24 mouse cellular contexts compared by ENCODE assay signal in genomic region chr5:130952361-130952760, GRCm38 (mm10).
A peak's percentile ranks its signal among the peaks of the same experiment; 100 is the strongest.
DNase-seq lines count a peak whose midpoint lies in the region; ATAC-seq and TF ChIP-seq lines count a peak whose summit lies in the region.
"Had no signal": no experiment of that assay in that cellular context is flagged by ENCODE, and none has a peak within 500 bp of the region (broad histone marks: within the 10 kb centered on the region; RNA-seq: fewer than 3 reads in every experiment).

No protein-coding gene starts in this region.

- peak; percentile 35 for DNase-seq in embryonic facial prominence, embryonic 14.5 days (ENCODE audit: low spot score)
- no peak for DNase-seq in embryonic facial prominence, embryonic 10.5 days (ENCODE audit: low spot score)
- peak in 1 of 2 experiments; percentile 41 for DNase-seq in layer of hippocampus, adult 2 months (ENCODE audit: low spot score in 2 of 2)
- DNase-seq in layer of hippocampus, postnatal 36 days = no peak
- peak; percentile 40 for DNase-seq in brain, adult 2 months (ENCODE audit: low read depth, low spot score)
- DNase-seq in stomach, postnatal 0 days (ENCODE audit: low spot score) = no peak
- DNase-seq: adrenal gland, adult 8-10 months; adrenal gland, postnatal 36 days; B cell, adult 2 months; cerebellum, adult 11 months; cerebellum, adult 8-10 months; cerebellum, postnatal 14 days; embryo, embryonic 11 days; gastrocnemius, adult 2 months; gastrocnemius, postnatal 25 days; heart, postnatal 36 days had no signal

- H3K4me3 ChIP-seq in embryonic facial prominence, embryonic 14.5 days (ENCODE audit: low read depth, low read length) = no peak overlapping the region
- H3K4me3 ChIP-seq in embryonic facial prominence, embryonic 10.5 days = no peak overlapping the region
- H3K4me3 ChIP-seq in layer of hippocampus, adult 2 months = no peak overlapping the region
- H3K4me3 ChIP-seq in neural tube, embryonic 15.5 days (replicated peaks) = no peak overlapping the region
- H3K4me3 ChIP-seq in stomach, postnatal 0 days (ENCODE audit: low read depth, low read length) = no peak overlapping the region
- H3K4me3 ChIP-seq: embryonic facial prominence, embryonic 12.5 days; forebrain, embryonic 12.5 days; gastrocnemius, adult 2 months; heart, embryonic 12.5 days; hindbrain, embryonic 12.5 days had no signal

- no peaks in the 10 kb centered on the region for H3K36me3 ChIP-seq in embryonic facial prominence, embryonic 14.5 days (ENCODE audit: control insufficient read depth, insufficient read depth, low read length)
- H3K36me3 ChIP-seq in embryonic facial prominence, embryonic 10.5 days (replicated peaks) = no peaks in the 10 kb centered on the region
- no peaks in the 10 kb centered on the region for H3K36me3 ChIP-seq in neural tube, embryonic 15.5 days
- H3K36me3 ChIP-seq in stomach, postnatal 0 days (ENCODE audit: control insufficient read depth, insufficient read depth, low read length) = no peaks in the 10 kb centered on the region
- H3K36me3 ChIP-seq: embryonic facial prominence, embryonic 12.5 days; forebrain, embryonic 12.5 days; G1E; heart, embryonic 12.5 days; hindbrain, embryonic 12.5 days had no signal

- no peak overlapping the region for H3K4me2 ChIP-seq in embryonic facial prominence, embryonic 14.5 days (ENCODE audit: low read depth, low read length)
- H3K4me2 ChIP-seq in neural tube, embryonic 15.5 days = no peak overlapping the region
- H3K4me2 ChIP-seq in stomach, postnatal 0 days (replicated peaks; ENCODE audit: low read depth) = no peak overlapping the region
- H3K4me2 ChIP-seq: embryonic facial prominence, embryonic 12.5 days; forebrain, embryonic 12.5 days; heart, embryonic 12.5 days; hindbrain, embryonic 12.5 days had no signal

- no peak overlapping the region for H3K9ac ChIP-seq in embryonic facial prominence, embryonic 14.5 days (ENCODE audit: low read depth, low read length)
- no peak overlapping the region for H3K9ac ChIP-seq in neural tube, embryonic 15.5 days (replicated peaks)
- no peak overlapping the region for H3K9ac ChIP-seq in stomach, postnatal 0 days (ENCODE audit: low read length)
- H3K9ac ChIP-seq: embryonic facial prominence, embryonic 12.5 days; forebrain, embryonic 12.5 days; heart, embryonic 12.5 days; hindbrain, embryonic 12.5 days had no signal

- H3K4me1 ChIP-seq in embryonic facial prominence, embryonic 14.5 days (ENCODE audit: control insufficient read depth, insufficient read depth, low read length) = peaks cover 6% of the 10 kb centered on the region
- peaks cover 8% of the 10 kb centered on the region for H3K4me1 ChIP-seq in embryonic facial prominence, embryonic 10.5 days
- peaks cover 5% of the 10 kb centered on the region; the same call in 1 of the 2 replicates for H3K4me1 ChIP-seq in neural tube, embryonic 15.5 days
- H3K4me1 ChIP-seq in stomach, postnatal 0 days (replicated peaks; ENCODE audit: control insufficient read depth, insufficient read depth) = no peaks in the 10 kb centered on the region
- H3K4me1 ChIP-seq: embryonic facial prominence, embryonic 12.5 days; forebrain, embryonic 12.5 days; hindbrain, embryonic 12.5 days had no signal

- no peak overlapping the region for H3K27ac ChIP-seq in embryonic facial prominence, embryonic 14.5 days (replicated peaks; ENCODE audit: low read depth, low read length)
- H3K27ac ChIP-seq in embryonic facial prominence, embryonic 10.5 days (replicated peaks) = no peak overlapping the region
- peak overlapping the region; percentile 59 for H3K27ac ChIP-seq in layer of hippocampus, adult 2 months
- 0 out of 2 replicates have a peak overlapping the region, but pooled peaks have one; percentile 28 for H3K27ac ChIP-seq in neural tube, embryonic 15.5 days (replicated peaks)
- H3K27ac ChIP-seq in stomach, postnatal 0 days (replicated peaks) = no peak overlapping the region
- H3K27ac ChIP-seq: embryonic facial prominence, embryonic 12.5 days; forebrain, embryonic 12.5 days; gastrocnemius, adult 2 months; hindbrain, embryonic 12.5 days had no signal

- H3K9me3 ChIP-seq in embryonic facial prominence, embryonic 14.5 days (ENCODE audit: control insufficient read depth, low read length) = peaks cover 5% of the 10 kb centered on the region; the same call in 1 of the 2 replicates
- peaks cover 2% of the 10 kb centered on the region; the same call in 1 of the 2 replicates for H3K9me3 ChIP-seq in embryonic facial prominence, embryonic 10.5 days
- no peaks in the 10 kb centered on the region for H3K9me3 ChIP-seq in neural tube, embryonic 15.5 days (replicated peaks)
- H3K9me3 ChIP-seq in stomach, postnatal 0 days (ENCODE audit: control insufficient read depth, low read length) = no peaks in the 10 kb centered on the region
- H3K9me3 ChIP-seq: embryonic facial prominence, embryonic 12.5 days; forebrain, embryonic 12.5 days had no signal

- TF ChIP-seq CTCF in layer of hippocampus, adult 2 months (conservative IDR thresholded peaks at IDR 0.05) = no peak
- TF ChIP-seq CTCF in stomach, postnatal 0 days (IDR thresholded peaks at IDR 0.05; ENCODE audit: low read depth) = no peak

- no peak for TF ChIP-seq EP300 in stomach, postnatal 0 days (optimal IDR thresholded peaks at IDR 0.05)

- H3K27me3 ChIP-seq in embryonic facial prominence, embryonic 14.5 days (replicated peaks; ENCODE audit: control insufficient read depth, insufficient read depth, low read length) = no peaks in the 10 kb centered on the region
- no peaks in the 10 kb centered on the region for H3K27me3 ChIP-seq in embryonic facial prominence, embryonic 10.5 days (replicated peaks; ENCODE audit: low read depth, poor library complexity, severe bottlenecking)
- no peaks in the 10 kb centered on the region for H3K27me3 ChIP-seq in neural tube, embryonic 15.5 days (replicated peaks)
- H3K27me3 ChIP-seq in stomach, postnatal 0 days (ENCODE audit: control insufficient read depth, insufficient read depth, low read length) = no peaks in the 10 kb centered on the region
- H3K27me3 ChIP-seq: embryonic facial prominence, embryonic 12.5 days; forebrain, embryonic 12.5 days; heart, embryonic 12.5 days; hindbrain, embryonic 12.5 days had no signal

- ATAC-seq in embryonic facial prominence, embryonic 14.5 days (ENCODE audit: low read depth) = no peak
- no peak for ATAC-seq in neural tube, embryonic 15.5 days (ENCODE audit: low FRiP score)
- ATAC-seq in stomach, postnatal 0 days (ENCODE audit: low FRiP score, low TSS enrichment) = no peak
- ATAC-seq: CD4-positive, CD25-positive, alpha-beta regulatory T cell, adult 4 months; forebrain, embryonic 16.5 days had no signal

- WGBS in embryonic facial prominence, embryonic 14.5 days = 65% methylated on average over 7 of the region's 7 CpGs
- WGBS in embryonic facial prominence, embryonic 10.5 days = 89% methylated on average over 7 of the region's 7 CpGs
- 62% methylated on average over 7 of the region's 7 CpGs for WGBS in neural tube, embryonic 15.5 days
- WGBS in stomach, postnatal 0 days = 44% methylated on average over 7 of the region's 7 CpGs

Comparison
In these comparisons a context has a peak if more than half of its experiments do, and no peak if none do; other contexts are left out.
1. DNase-seq: peak in embryonic facial prominence, embryonic 14.5 days (single experiment) and brain, adult 2 months (single experiment); none in embryonic facial prominence, embryonic 10.5 days (single experiment), layer of hippocampus, postnatal 36 days (0 of 2) and stomach, postnatal 0 days (single experiment).
2. H3K27ac ChIP-seq: peak in layer of hippocampus, adult 2 months (single experiment) and neural tube, embryonic 15.5 days (single experiment); none in embryonic facial prominence, embryonic 14.5 days (single experiment), embryonic facial prominence, embryonic 10.5 days (single experiment) and stomach, postnatal 0 days (single experiment).